Mouse (Mus musculus) cerebral cortex, adult 2 months (tissue): ENCODE data around the gene Olfr1234.

Source experiments
- WGBS: fragments of 180-500 bp; shearing (Covaris S2); methylation state at CpG from one replicate; pipeline ENCODE4 v1.1.7; 2018; 5-methylcytosine and 5-hydroxymethylcytosine counted together

Olfr1234 gene

GRCm38 (mm10) chr2:89364765-89365164, at the start of gene Olfr1234:
Olfr1234 (minus strand) TSS chr2:89364865.
- WGBS, result 85% methylated on average over 4 of the region's 4 CpGs

DNA sequence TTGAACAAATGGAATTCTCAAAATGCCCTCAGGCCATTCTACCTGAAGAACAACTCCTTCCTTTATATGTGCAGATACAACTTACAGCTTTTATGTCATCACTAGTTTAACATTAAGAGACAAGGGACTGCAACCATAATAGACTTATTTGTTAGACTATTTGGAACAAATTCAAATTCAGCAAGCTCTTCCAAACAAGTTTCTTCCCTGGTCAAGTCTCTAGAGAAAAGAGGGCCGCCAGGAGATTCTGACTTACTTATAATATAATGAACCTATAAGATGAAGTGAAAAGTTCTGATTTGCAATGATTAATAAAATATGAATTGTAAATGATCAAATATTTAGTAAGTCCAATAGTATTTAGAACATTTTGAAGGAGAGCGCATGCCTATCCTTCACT, 44.9 kb upstream of the Olfr1234 start, which contains the start of gene Olfr1238:
Gene Olfr1238 (minus strand): TSS at position 101 of the 400 bp plus-strand sequence.
- WGBS, result 88% methylated on average over 2 of the region's 2 CpGs

GRCm38 (mm10) chr2:89400882-89401281, 36.2 kb upstream of the Olfr1234 start:
- 88% methylated on average over 1 of the region's 1 CpGs for WGBS

DNA sequence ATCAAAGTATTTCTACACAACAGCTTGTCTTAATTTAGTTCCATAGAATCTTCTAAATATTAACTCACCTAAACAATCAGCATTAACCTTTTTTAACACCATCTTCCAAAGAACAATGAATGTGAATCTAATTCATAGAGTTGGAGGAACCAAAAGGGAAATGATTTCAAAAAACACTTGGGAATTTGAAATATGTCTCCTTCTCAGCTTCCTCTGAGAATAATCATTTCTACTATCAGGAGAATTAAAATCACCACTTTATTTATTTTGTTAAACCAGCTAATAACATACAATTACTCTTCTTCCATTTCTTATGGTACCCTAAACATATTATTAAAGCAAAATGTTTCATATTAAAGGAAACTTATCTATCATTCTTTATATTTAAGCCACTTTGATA, 22.4 kb downstream of the Olfr1234 start, which contains the start of gene Olfr1233:
Gene Olfr1233 (minus strand): TSS at position 101 of the 400 bp plus-strand sequence.

DNA sequence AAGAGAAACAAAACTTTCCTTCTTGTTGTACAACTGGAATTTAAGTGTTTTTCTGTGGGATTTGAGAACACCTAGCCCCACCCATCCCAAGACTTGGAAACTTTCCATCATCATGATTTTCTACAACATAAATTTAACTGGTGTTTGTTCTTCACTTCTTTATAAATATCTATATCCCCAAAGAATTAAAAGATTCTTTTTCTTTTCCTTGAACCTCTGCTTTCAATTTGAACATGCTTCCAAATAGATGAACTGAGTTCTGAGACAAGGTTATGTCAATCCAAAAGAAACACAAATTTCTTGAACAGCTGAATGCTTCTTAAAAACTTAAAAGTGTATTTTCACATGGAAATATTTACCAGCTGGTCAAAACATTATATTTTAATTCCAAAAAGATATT, 35.1 kb downstream of the Olfr1234 start, which contains the start of gene Olfr1232:
Gene Olfr1232 (minus strand): TSS at position 101 of the 400 bp plus-strand sequence.

